Comparison of ENCODE assay signal across 10 mouse cellular contexts in genomic region chr12:99342160-99342559, GRCm38 (mm10).
DNase-seq lines count a peak whose midpoint lies in the region; ATAC-seq and TF ChIP-seq lines count a peak whose summit lies in the region.
"Had no signal": no experiment of that assay in that cellular context is flagged by ENCODE, and none has a peak within 500 bp of the region (broad histone marks: within the 10 kb centered on the region; RNA-seq: fewer than 3 reads in every experiment).

No protein-coding gene starts in this region.

- no peak overlapping the region for H3K4me2 ChIP-seq in liver, postnatal 0 days (ENCODE audit: low read depth, low read length)
- no peak overlapping the region for H3K4me2 ChIP-seq in liver, embryonic 11.5 days
- no peak overlapping the region for H3K4me2 ChIP-seq in forebrain, postnatal 0 days (ENCODE audit: low read depth)
- peak overlapping the region; percentile 67 for H3K4me2 ChIP-seq in myocyte (ENCODE audit: low read depth)
- H3K4me2 ChIP-seq: kidney, embryonic 15.5 days had no signal

- no peaks in the 10 kb centered on the region for H3K9me3 ChIP-seq in liver, postnatal 0 days (ENCODE audit: low read length)
- no peaks in the 10 kb centered on the region for H3K9me3 ChIP-seq in liver, embryonic 11.5 days (ENCODE audit: control insufficient read depth, low read length)
- no peaks in the 10 kb centered on the region for H3K9me3 ChIP-seq in forebrain, postnatal 0 days (ENCODE audit: low read length)
- H3K9me3 ChIP-seq: kidney, embryonic 15.5 days had no signal

- H3K9ac ChIP-seq in liver, postnatal 0 days (replicated peaks), result no peak overlapping the region
- no peak overlapping the region for H3K9ac ChIP-seq in liver, embryonic 11.5 days (ENCODE audit: low read depth, low read length)
- no peak overlapping the region for H3K9ac ChIP-seq in forebrain, postnatal 0 days
- H3K9ac ChIP-seq: kidney, embryonic 15.5 days; liver, embryonic 14.5 days had no signal

- H3K79me2 ChIP-seq in myocyte (ENCODE audit: control insufficient read depth, insufficient read depth), result no peaks in the 10 kb centered on the region

- H3K4me3 ChIP-seq in liver, postnatal 0 days (ENCODE audit: low read depth, low read length), result no peak overlapping the region
- no peak overlapping the region for H3K4me3 ChIP-seq in liver, embryonic 11.5 days (ENCODE audit: low read depth, low read length)
- H3K4me3 ChIP-seq in cortical plate, adult 2 months (ENCODE audit: insufficient read depth, low read length), result no peak overlapping the region
- H3K4me3 ChIP-seq in forebrain, postnatal 0 days (ENCODE audit: low read depth, low read length), result no peak overlapping the region
- no peak overlapping the region for H3K4me3 ChIP-seq in myocyte
- H3K4me3 ChIP-seq: kidney, embryonic 15.5 days had no signal

- WGBS in liver, postnatal 0 days (ENCODE audit: insufficient replicate concordance), result 61% methylated on average over 3 of the region's 3 CpGs
- WGBS in liver, embryonic 11.5 days, result 47% methylated on average over 3 of the region's 3 CpGs
- 17% methylated on average over 3 of the region's 3 CpGs for WGBS in forebrain, postnatal 0 days

- peak overlapping the region; percentile 49 for H3K27ac ChIP-seq in liver, postnatal 0 days (ENCODE audit: low read depth)
- H3K27ac ChIP-seq in liver, embryonic 11.5 days (ENCODE audit: low read depth, low read length), result no peak overlapping the region
- H3K27ac ChIP-seq in cortical plate, adult 2 months (ENCODE audit: insufficient read depth, low read length), result 0 out of 2 replicates have a peak overlapping the region, but pooled peaks have one; percentile 8
- H3K27ac ChIP-seq in forebrain, postnatal 0 days (ENCODE audit: low read depth, low read length), result peak overlapping the region; percentile 17; the same call in 1 of the 2 replicates
- H3K27ac ChIP-seq: kidney, embryonic 15.5 days; liver, embryonic 14.5 days had no signal

- no peak overlapping the region for H3ac ChIP-seq in myocyte (ENCODE audit: control insufficient read depth, insufficient read length)

- TF ChIP-seq EP300 in liver, postnatal 0 days (IDR thresholded peaks at IDR 0.05; ENCODE audit: low read depth), result no peak

- peaks cover 9% of the 10 kb centered on the region; the same call in 1 of the 2 replicates for H3K36me3 ChIP-seq in liver, postnatal 0 days (replicated peaks; ENCODE audit: insufficient read depth, low read length)
- H3K36me3 ChIP-seq in liver, embryonic 11.5 days (ENCODE audit: control insufficient read depth, insufficient read depth, low read length), result no peaks in the 10 kb centered on the region
- no peaks in the 10 kb centered on the region for H3K36me3 ChIP-seq in forebrain, postnatal 0 days (ENCODE audit: insufficient read depth)
- no peaks in the 10 kb centered on the region for H3K36me3 ChIP-seq in myocyte (ENCODE audit: control insufficient read depth, insufficient read depth)

- TF ChIP-seq POLR2A in cortical plate, adult 2 months (IDR thresholded peaks at IDR 0.05; ENCODE audit: extremely low read depth, insufficient read depth, low read length), result no peak
- TF ChIP-seq POLR2A in myocyte (IDR thresholded peaks at IDR 0.05; ENCODE audit: insufficient read length, low read depth), result no peak

- peak; percentile 72 for ATAC-seq in liver, postnatal 0 days
- no peak for ATAC-seq in liver, embryonic 11.5 days (replicated peaks; ENCODE audit: low FRiP score)
- ATAC-seq in forebrain, postnatal 0 days, result no peak

- no peak for DNase-seq in liver, postnatal 0 days
- no peak for DNase-seq in liver, embryonic 11.5 days (ENCODE audit: low spot score)
- DNase-seq in forebrain, postnatal 0 days, result no peak
- DNase-seq in right cerebral cortex, adult 18-20 months, result no peak
- no peak for DNase-seq in cerebellum, postnatal 10 days
- no peak for DNase-seq in embryo, embryonic 10.5 days (ENCODE audit: low spot score)

- peaks cover 23% of the 10 kb centered on the region for H3K4me1 ChIP-seq in liver, postnatal 0 days (ENCODE audit: insufficient read depth)
- peaks cover 12% of the 10 kb centered on the region for H3K4me1 ChIP-seq in liver, embryonic 11.5 days (replicated peaks; ENCODE audit: control insufficient read depth, insufficient read depth, low read length)
- peaks cover 4% of the 10 kb centered on the region for H3K4me1 ChIP-seq in cortical plate, adult 2 months (ENCODE audit: control insufficient read depth, insufficient read depth, low read length)
- H3K4me1 ChIP-seq in forebrain, postnatal 0 days (ENCODE audit: insufficient read depth), result peaks cover 33% of the 10 kb centered on the region

- H3K27me3 ChIP-seq in liver, postnatal 0 days (ENCODE audit: insufficient read depth, low read length), result no peaks in the 10 kb centered on the region
- H3K27me3 ChIP-seq in liver, embryonic 11.5 days (replicated peaks; ENCODE audit: control insufficient read depth, insufficient read depth, low read length), result no peaks in the 10 kb centered on the region
- H3K27me3 ChIP-seq in forebrain, postnatal 0 days (ENCODE audit: insufficient read depth, low read length), result no peaks in the 10 kb centered on the region
- no peaks in the 10 kb centered on the region for H3K27me3 ChIP-seq in myocyte (ENCODE audit: control insufficient read depth, insufficient read depth, insufficient read length)
- H3K27me3 ChIP-seq: kidney, embryonic 15.5 days had no signal

- no peak for TF ChIP-seq CTCF in liver, postnatal 0 days (IDR thresholded peaks at IDR 0.05; ENCODE audit: low read depth)
- no peak for TF ChIP-seq CTCF in cortical plate, adult 2 months (IDR thresholded peaks at IDR 0.05; ENCODE audit: extremely low read depth, insufficient read depth, low read length)
- no peak; the same call in 1 of the 2 replicates for TF ChIP-seq CTCF in forebrain, postnatal 0 days (IDR thresholded peaks at IDR 0.05; ENCODE audit: low read depth)

TF ChIP-seq in myocyte, 11 proteins besides CTCF, POLR2A, EP300 and RAD21:
- TF ChIP-seq SRF (IDR thresholded peaks at IDR 0.05; ENCODE audit: control insufficient read depth, insufficient read length, low read depth) (no peak), POLR2AphosphoS2 (IDR thresholded peaks at IDR 0.05; ENCODE audit: insufficient read length, low read depth) (no peak), USF1 (IDR thresholded peaks at IDR 0.05; ENCODE audit: low read depth) (no peak), MYOG (IDR thresholded peaks at IDR 0.05; ENCODE audit: control insufficient read depth in 1 of 3, insufficient read depth in 1 of 3, insufficient read length in 2 of 3, low read depth in 2 of 3) (peak in 2 of 3 experiments; percentile 17 to 75), MYOD1 (IDR thresholded peaks at IDR 0.05; ENCODE audit: control insufficient read depth in 1 of 3, insufficient read length in 2 of 3, low read depth in 2 of 3) (peak in 2 of 3 experiments; percentile 82 to 83), REST (IDR thresholded peaks at IDR 0.05; ENCODE audit: insufficient read depth, insufficient read length) (no peak), TCF12 (IDR thresholded peaks at IDR 0.05; ENCODE audit: insufficient read depth, poor library complexity, severe bottlenecking) (no peak), TCF3 (IDR thresholded peaks at IDR 0.05; ENCODE audit: insufficient read length, low read depth) (no peak), MAX (IDR thresholded peaks at IDR 0.05; ENCODE audit: low read depth) (no peak), E2F4 (IDR thresholded peaks at IDR 0.05; ENCODE audit: insufficient read depth) (no peak), CEBPB (IDR thresholded peaks at IDR 0.05; ENCODE audit: insufficient read depth, poor library complexity, severe bottlenecking) (no peak)
